Mouse (Mus musculus): ENCODE results near the gene Tbk1. TPM values are rescaled to one million over a fixed set of nuclear protein-coding genes. Genes with fewer than 3 reads are reported as not detected.

The Tbk1 gene
- polyA plus RNA-seq, 1 experiment = 7.0 TPM

GRCm38 (mm10) chr10:121499063-121499462 lies 87.5 kb downstream of the Tbk1 start:
- Histone ChIP-seq H3K4me3 (ENCODE audit: control insufficient read depth, low read depth, low read length) (no peak overlapping the region), H3K27me3 (ENCODE audit: control insufficient read depth, insufficient read depth, low read length) (no peaks in the 10 kb centered on the region), H3K27ac (ENCODE audit: control insufficient read depth, insufficient read depth, low read depth, low read length) (no peak overlapping the region), H3K36me3 (ENCODE audit: control insufficient read depth, insufficient read depth, low read length) (no peaks in the 10 kb centered on the region), H3K4me1 (ENCODE audit: control insufficient read depth, insufficient read depth, low read length) (peaks cover 2% of the 10 kb centered on the region)
- no peak for TF ChIP-seq CTCF (IDR thresholded peaks at IDR 0.05; ENCODE audit: control insufficient read depth, insufficient read depth, insufficient replicate concordance, low read depth, low read length)
- no peak for TF ChIP-seq POLR2A (IDR thresholded peaks at IDR 0.05; ENCODE audit: control insufficient read depth, low read depth, low read length)

GRCm38 (mm10) chr10:121498481-121498904 lies 88.1 kb downstream of the Tbk1 start:
- Histone ChIP-seq H3K4me1 (ENCODE audit: control insufficient read depth, insufficient read depth, low read length) (peaks cover 2% of the 10 kb centered on the region), H3K27ac (ENCODE audit: control insufficient read depth, insufficient read depth, low read depth, low read length) (0 out of 2 replicates have a peak overlapping the region, but pooled peaks have one; percentile 29), H3K36me3 (ENCODE audit: control insufficient read depth, insufficient read depth, low read length) (no peaks in the 10 kb centered on the region), H3K27me3 (ENCODE audit: control insufficient read depth, insufficient read depth, low read length) (no peaks in the 10 kb centered on the region), H3K4me3 (ENCODE audit: control insufficient read depth, low read depth, low read length) (no peak overlapping the region)
- TF ChIP-seq POLR2A (IDR thresholded peaks at IDR 0.05; ENCODE audit: control insufficient read depth, low read depth, low read length) (no peak), CTCF (IDR thresholded peaks at IDR 0.05; ENCODE audit: control insufficient read depth, insufficient read depth, insufficient replicate concordance, low read depth, low read length) (no peak)

- TF ChIP-seq CTCF (IDR thresholded peaks at IDR 0.05; ENCODE audit: control insufficient read depth, insufficient read depth, insufficient replicate concordance, low read depth, low read length) (no peak), POLR2A (IDR thresholded peaks at IDR 0.05; ENCODE audit: control insufficient read depth, low read depth, low read length) (no peak)
- H3K36me3 ChIP-seq (ENCODE audit: control insufficient read depth, insufficient read depth, low read length) = no peaks in the 10 kb centered on the region
- no peak overlapping the region for H3K27ac ChIP-seq (ENCODE audit: control insufficient read depth, insufficient read depth, low read depth, low read length)
- no peaks in the 10 kb centered on the region for H3K27me3 ChIP-seq (ENCODE audit: control insufficient read depth, insufficient read depth, low read length)
- H3K4me3 ChIP-seq (ENCODE audit: control insufficient read depth, low read depth, low read length) = no peak overlapping the region
- peaks cover 2% of the 10 kb centered on the region for H3K4me1 ChIP-seq (ENCODE audit: control insufficient read depth, insufficient read depth, low read length)
Observed at GRCm38 (mm10) chr10:121497968-121498367, 88.6 kb downstream of the Tbk1 start.

- TF ChIP-seq POLR2A (IDR thresholded peaks at IDR 0.05; ENCODE audit: control insufficient read depth, low read depth, low read length) (no peak), CTCF (IDR thresholded peaks at IDR 0.05; ENCODE audit: control insufficient read depth, insufficient read depth, insufficient replicate concordance, low read depth, low read length) (no peak)
- Histone ChIP-seq H3K27me3 (ENCODE audit: control insufficient read depth, insufficient read depth, low read length) (no peaks in the 10 kb centered on the region), H3K36me3 (ENCODE audit: control insufficient read depth, insufficient read depth, low read length) (no peaks in the 10 kb centered on the region), H3K4me3 (ENCODE audit: control insufficient read depth, low read depth, low read length) (no peak overlapping the region), H3K27ac (ENCODE audit: control insufficient read depth, insufficient read depth, low read depth, low read length) (no peak overlapping the region), H3K4me1 (ENCODE audit: control insufficient read depth, insufficient read depth, low read length) (peaks cover 2% of the 10 kb centered on the region)
Observed at GRCm38 (mm10) chr10:121496616-121497015, 90.0 kb downstream of the Tbk1 start.

Other genes with a start within 250 kb of the Tbk1 start
- 1.1 and 1.3 TPM in 2 replicates for gene Tbc1d30, start 235.5 kb downstream of the Tbk1 start, polyA plus RNA-seq (2012; rRNA removed)
- 14.5 and 14.7 TPM in 2 replicates for gene Gns, start 221.7 kb downstream of the Tbk1 start, polyA plus RNA-seq (2012; rRNA removed)
- 2.0 and 2.1 TPM in 2 replicates for gene Rassf3, start 110.4 kb downstream of the Tbk1 start, polyA plus RNA-seq (2012; rRNA removed)
- gene Xpot, start 39.5 kb upstream of the Tbk1 start, polyA plus RNA-seq (2012; rRNA removed) = 42.4 and 43.9 TPM in 2 replicates
- 2.3 and 2.8 TPM in 2 replicates for gene D930020B18Rik, start 54.8 kb upstream of the Tbk1 start, polyA plus RNA-seq (2012; rRNA removed)
- gene BC048403, start 153.2 kb upstream of the Tbk1 start, polyA plus RNA-seq (2012; rRNA removed) = 3.0 and 3.3 TPM in 2 replicates